ENCODE assay signal across 9 mouse cellular contexts in genomic region chr8:88922840-88923239, GRCm38 (mm10).
DNase-seq lines count a peak whose midpoint lies in the region; ATAC-seq lines count a peak whose summit lies in the region.
"Had no signal": no experiment of that assay in that cellular context is flagged by ENCODE, and none has a peak within 500 bp of the region (broad histone marks: within the 10 kb centered on the region; RNA-seq: fewer than 3 reads in every experiment).

No protein-coding gene starts in this region.

- H3K9ac ChIP-seq in midbrain, embryonic 14.5 days (replicated peaks; ENCODE audit: low read length) = no peak overlapping the region
- H3K9ac ChIP-seq in midbrain, embryonic 16.5 days (ENCODE audit: low read depth, low read length) = no peak overlapping the region
- no peak overlapping the region for H3K9ac ChIP-seq in heart, embryonic 13.5 days
- H3K9ac ChIP-seq in stomach, embryonic 16.5 days (ENCODE audit: low read length) = no peak overlapping the region
- H3K9ac ChIP-seq: midbrain, embryonic 12.5 days had no signal

- no peaks in the 10 kb centered on the region for H3K9me3 ChIP-seq in midbrain, embryonic 14.5 days (ENCODE audit: control insufficient read depth, low read length)
- H3K9me3 ChIP-seq in midbrain, embryonic 16.5 days (replicated peaks; ENCODE audit: control insufficient read depth, low read length, poor library complexity, severe bottlenecking) = no peaks in the 10 kb centered on the region
- H3K9me3 ChIP-seq in heart, embryonic 13.5 days = peaks cover 7% of the 10 kb centered on the region; the same call in 1 of the 2 replicates
- no peaks in the 10 kb centered on the region for H3K9me3 ChIP-seq in stomach, embryonic 16.5 days (replicated peaks; ENCODE audit: control insufficient read depth, low read length)

- H3K27me3 ChIP-seq in midbrain, embryonic 14.5 days (ENCODE audit: control insufficient read depth, insufficient read depth, low read length) = no peaks in the 10 kb centered on the region
- H3K27me3 ChIP-seq in midbrain, embryonic 16.5 days (ENCODE audit: control insufficient read depth, insufficient read depth, low read depth, low read length) = no peaks in the 10 kb centered on the region
- peaks cover 68% of the 10 kb centered on the region for H3K27me3 ChIP-seq in heart, embryonic 13.5 days (replicated peaks)
- no peaks in the 10 kb centered on the region for H3K27me3 ChIP-seq in stomach, embryonic 16.5 days (ENCODE audit: control insufficient read depth, insufficient read depth, low read length)
- H3K27me3 ChIP-seq: midbrain, embryonic 12.5 days had no signal

- DNase-seq in midbrain, embryonic 14.5 days = peak; percentile 36
- peak; percentile 51 to 68 for DNase-seq in kidney, postnatal 4 days
- no peak for DNase-seq in frontal cortex, postnatal 25 days (ENCODE audit: low spot score in 2 of 2)
- no peak for DNase-seq in gastrocnemius, adult 8-10 months (ENCODE audit: low spot score in 2 of 2)
- DNase-seq in cerebellum, adult 11-12 months = no peak

- no peak for ATAC-seq in midbrain, embryonic 14.5 days (ENCODE audit: low FRiP score, low TSS enrichment)
- ATAC-seq in midbrain, embryonic 16.5 days = no peak
- peak; percentile 64; the same call in 1 of the 2 replicates for ATAC-seq in heart, embryonic 13.5 days (ENCODE audit: extremely low read depth, insufficient number of reproducible peaks, low FRiP score, low TSS enrichment)
- ATAC-seq in stomach, embryonic 16.5 days (ENCODE audit: insufficient read depth, low FRiP score) = peak; percentile 83

- H3K4me1 ChIP-seq in midbrain, embryonic 14.5 days (ENCODE audit: control insufficient read depth, insufficient read depth, low read length) = no peaks in the 10 kb centered on the region
- H3K4me1 ChIP-seq in midbrain, embryonic 16.5 days (ENCODE audit: control insufficient read depth, insufficient read depth, low read length) = no peaks in the 10 kb centered on the region
- peaks cover 17% of the 10 kb centered on the region for H3K4me1 ChIP-seq in heart, embryonic 13.5 days
- H3K4me1 ChIP-seq in stomach, embryonic 16.5 days (ENCODE audit: control insufficient read depth, insufficient read depth, low read length) = 0 out of 2 replicates have a peak, but pooled peaks cover 6% of the 10 kb centered on the region
- H3K4me1 ChIP-seq: midbrain, embryonic 12.5 days had no signal

- H3K4me3 ChIP-seq in midbrain, embryonic 14.5 days (replicated peaks; ENCODE audit: low read depth, low read length) = no peak overlapping the region
- H3K4me3 ChIP-seq in midbrain, embryonic 16.5 days (ENCODE audit: low read depth, low read length) = no peak overlapping the region
- H3K4me3 ChIP-seq in heart, embryonic 13.5 days = no peak overlapping the region
- no peak overlapping the region for H3K4me3 ChIP-seq in stomach, embryonic 16.5 days (replicated peaks; ENCODE audit: low read length)
- H3K4me3 ChIP-seq: midbrain, embryonic 12.5 days had no signal

- 76% methylated on average over 7 of the region's 7 CpGs for WGBS in midbrain, embryonic 14.5 days
- 73% methylated on average over 7 of the region's 7 CpGs for WGBS in midbrain, embryonic 16.5 days
- WGBS in heart, embryonic 13.5 days = 37% methylated on average over 7 of the region's 7 CpGs
- WGBS in stomach, embryonic 16.5 days = 39% methylated on average over 7 of the region's 7 CpGs

- H3K36me3 ChIP-seq in midbrain, embryonic 14.5 days (ENCODE audit: control insufficient read depth, insufficient read depth, low read length) = no peaks in the 10 kb centered on the region
- no peaks in the 10 kb centered on the region for H3K36me3 ChIP-seq in midbrain, embryonic 16.5 days (ENCODE audit: control insufficient read depth, insufficient read depth, low read length)
- H3K36me3 ChIP-seq in heart, embryonic 13.5 days = no peaks in the 10 kb centered on the region
- H3K36me3 ChIP-seq in stomach, embryonic 16.5 days (ENCODE audit: control insufficient read depth, insufficient read depth, low read length) = no peaks in the 10 kb centered on the region
- H3K36me3 ChIP-seq: midbrain, embryonic 12.5 days had no signal

- H3K27ac ChIP-seq in midbrain, embryonic 14.5 days (replicated peaks; ENCODE audit: low read depth, low read length) = no peak overlapping the region
- no peak overlapping the region for H3K27ac ChIP-seq in midbrain, embryonic 16.5 days (ENCODE audit: low read length)
- H3K27ac ChIP-seq in heart, embryonic 13.5 days (replicated peaks) = peak overlapping the region; percentile 87
- H3K27ac ChIP-seq in stomach, embryonic 16.5 days (ENCODE audit: low read length) = peak overlapping the region; percentile 77
- H3K27ac ChIP-seq: midbrain, embryonic 12.5 days had no signal

- H3K4me2 ChIP-seq in midbrain, embryonic 14.5 days (ENCODE audit: low read length) = no peak overlapping the region
- no peak overlapping the region for H3K4me2 ChIP-seq in midbrain, embryonic 16.5 days (ENCODE audit: low read length)
- H3K4me2 ChIP-seq in heart, embryonic 13.5 days = no peak overlapping the region
- no peak overlapping the region for H3K4me2 ChIP-seq in stomach, embryonic 16.5 days (ENCODE audit: low read depth, low read length)
- H3K4me2 ChIP-seq: midbrain, embryonic 12.5 days had no signal

Comparison
In these comparisons a context has a peak if more than half of its experiments do, and no peak if none do; other contexts are left out.
1. ATAC-seq: peak in heart, embryonic 13.5 days (single experiment) and stomach, embryonic 16.5 days (single experiment); none in midbrain, embryonic 14.5 days (single experiment) and midbrain, embryonic 16.5 days (single experiment).
2. DNase-seq: peak in midbrain, embryonic 14.5 days (single experiment) and kidney, postnatal 4 days (2 of 2); none in frontal cortex, postnatal 25 days (0 of 2), gastrocnemius, adult 8-10 months (0 of 2) and cerebellum, adult 11-12 months (single experiment).
3. H3K27ac ChIP-seq: peak in heart, embryonic 13.5 days (single experiment) and stomach, embryonic 16.5 days (single experiment); none in midbrain, embryonic 14.5 days (single experiment) and midbrain, embryonic 16.5 days (single experiment).